Mouse (Mus musculus): Measurements from ENCODE around the gene Fut8. TPM values are rescaled to one million over a fixed set of nuclear protein-coding genes. Genes with fewer than 3 reads are reported as not detected.
"Not testable (repeated sequence)": the region's sequence is repeated elsewhere in the genome, so short reads cannot be mapped to it uniquely, and the experiment has no call there.

Gene Fut8
- polyA plus RNA-seq, 1 experiment from 2014 or later: 28.7 TPM

- 78% methylated on average over 2 of the region's 2 CpGs for WGBS
- H3K4me2 ChIP-seq (ENCODE audit: low read length); H3K9ac ChIP-seq (ENCODE audit: low read length); H3K36me3 ChIP-seq (ENCODE audit: control insufficient read depth, insufficient read depth, low read length); H3K4me1 ChIP-seq (ENCODE audit: control insufficient read depth, insufficient read depth, low read length); ATAC-seq; H3K4me3 ChIP-seq (ENCODE audit: low read depth, low read length); DNase-seq (ENCODE audit: low spot score); H3K27ac ChIP-seq (ENCODE audit: low read depth, low read length); H3K27me3 ChIP-seq (replicated peaks; ENCODE audit: control insufficient read depth, insufficient read depth, low read length); H3K9me3 ChIP-seq (replicated peaks; ENCODE audit: control insufficient read depth, low read length): not testable (repeated sequence)
These were observed 53.9 kb downstream of the Fut8 start for GRCm38 (mm10) chr12:77291864-77292263.

- Histone ChIP-seq H3K27me3 (replicated peaks; ENCODE audit: control insufficient read depth, insufficient read depth, low read length) (no peaks in the 10 kb centered on the region), H3K9ac (ENCODE audit: low read length) (no peak overlapping the region), H3K36me3 (ENCODE audit: control insufficient read depth, insufficient read depth, low read length) (no peaks in the 10 kb centered on the region), H3K9me3 (replicated peaks; ENCODE audit: control insufficient read depth, low read length) (no peaks in the 10 kb centered on the region), H3K4me1 (ENCODE audit: control insufficient read depth, insufficient read depth, low read length) (peaks cover 2% of the 10 kb centered on the region; the same call in 1 of the 2 replicates), H3K4me3 (ENCODE audit: low read depth, low read length) (no peak overlapping the region), H3K27ac (ENCODE audit: low read depth, low read length) (no peak overlapping the region), H3K4me2 (ENCODE audit: low read length) (no peak overlapping the region)
- ATAC-seq: no peak
- DNase-seq (ENCODE audit: low spot score): no peak
- 78% methylated on average over 4 of the region's 4 CpGs for WGBS
These were observed 54.7 kb downstream of the Fut8 start for GRCm38 (mm10) chr12:77292375-77293258.

DNA sequence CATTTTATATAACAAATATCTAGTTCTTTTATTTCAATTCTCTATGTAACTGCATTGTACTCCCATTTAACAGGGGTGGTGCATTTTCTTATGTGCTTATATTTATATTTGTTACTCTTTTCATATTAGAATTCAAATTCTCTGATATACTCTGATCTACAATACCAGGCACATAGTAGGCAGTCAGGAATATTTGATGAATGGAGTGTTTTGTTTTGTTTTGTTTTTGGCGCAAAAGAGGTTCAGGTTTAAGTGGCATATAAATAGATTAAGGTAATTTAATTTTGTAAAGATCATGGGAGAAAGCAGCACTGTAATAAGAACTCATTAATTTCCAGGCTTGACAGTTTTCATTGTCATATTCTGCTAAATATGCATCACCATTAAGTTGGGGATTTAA, 58.2 kb downstream of the Fut8 start:
- no peaks in the 10 kb centered on the region for H3K9me3 ChIP-seq (replicated peaks; ENCODE audit: control insufficient read depth, low read length)
- H3K27me3 ChIP-seq (replicated peaks; ENCODE audit: control insufficient read depth, insufficient read depth, low read length): no peaks in the 10 kb centered on the region
- no peak for ATAC-seq
- 74% methylated on average over 1 of the region's 1 CpGs for WGBS
- H3K4me2 ChIP-seq (ENCODE audit: low read length): no peak overlapping the region
- no peak overlapping the region for H3K27ac ChIP-seq (ENCODE audit: low read depth, low read length)
- no peak for DNase-seq (ENCODE audit: low spot score)
- H3K9ac ChIP-seq (ENCODE audit: low read length): no peak overlapping the region
- H3K4me3 ChIP-seq (ENCODE audit: low read depth, low read length): no peak overlapping the region
- H3K4me1 ChIP-seq (ENCODE audit: control insufficient read depth, insufficient read depth, low read length): no peaks in the 10 kb centered on the region
- H3K36me3 ChIP-seq (ENCODE audit: control insufficient read depth, insufficient read depth, low read length): no peaks in the 10 kb centered on the region

DNA sequence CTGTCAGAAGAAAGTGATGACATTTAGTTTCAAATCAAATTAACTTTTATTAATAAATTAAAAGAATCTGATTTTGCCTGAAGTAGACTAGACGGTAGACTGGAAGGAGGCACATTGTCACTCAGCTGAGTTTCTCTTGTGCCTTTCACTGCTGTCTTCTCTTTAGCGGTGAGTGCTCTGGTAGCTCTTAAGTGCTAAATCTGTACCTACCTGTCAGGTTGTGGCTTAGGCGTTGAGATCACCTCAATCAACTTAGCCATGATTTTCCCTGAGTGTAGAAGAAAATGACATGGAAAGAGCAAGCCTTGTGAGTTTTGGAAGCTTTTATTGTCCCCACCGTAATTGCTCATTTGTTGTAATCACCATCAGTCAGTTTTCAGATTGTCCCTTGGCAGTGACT, 59.2 kb downstream of the Fut8 start:
- no peak for DNase-seq (ENCODE audit: low spot score)

DNA sequence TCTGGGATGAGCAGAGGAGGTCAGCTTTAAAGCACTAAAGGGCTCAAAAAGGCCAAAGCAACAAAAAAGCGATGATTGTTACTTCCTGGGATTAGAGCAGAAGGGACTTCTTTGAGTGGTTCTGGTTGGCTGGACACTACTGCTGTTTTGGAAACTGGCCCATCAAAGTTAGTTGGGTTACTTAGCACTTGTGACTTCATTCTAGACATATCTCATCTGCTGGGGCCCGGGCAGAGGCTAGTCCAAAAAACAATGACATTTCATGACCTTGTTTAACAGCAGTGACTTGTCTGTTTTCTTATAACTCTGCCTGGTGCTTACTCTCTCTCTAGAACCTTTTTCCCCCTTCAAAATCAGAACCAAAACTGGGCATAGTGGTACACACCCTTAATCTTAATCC, 59.9 kb downstream of the Fut8 start:
- Histone ChIP-seq H3K27ac (ENCODE audit: low read depth, low read length) (no peak overlapping the region), H3K4me1 (ENCODE audit: control insufficient read depth, insufficient read depth, low read length) (no peaks in the 10 kb centered on the region), H3K36me3 (ENCODE audit: control insufficient read depth, insufficient read depth, low read length) (no peaks in the 10 kb centered on the region), H3K4me3 (ENCODE audit: low read depth, low read length) (no peak overlapping the region), H3K4me2 (ENCODE audit: low read length) (no peak overlapping the region), H3K9me3 (replicated peaks; ENCODE audit: control insufficient read depth, low read length) (no peaks in the 10 kb centered on the region), H3K27me3 (replicated peaks; ENCODE audit: control insufficient read depth, insufficient read depth, low read length) (no peaks in the 10 kb centered on the region), H3K9ac (ENCODE audit: low read length) (no peak overlapping the region)
- DNase-seq (ENCODE audit: low spot score): no peak
- no peak for ATAC-seq
- WGBS: 92% methylated on average over 2 of the region's 2 CpGs

More for the DNA sequence above, 59.2 kb downstream of the Fut8 start:
- no peak overlapping the region for H3K27ac ChIP-seq (ENCODE audit: low read depth, low read length)
- H3K9ac ChIP-seq (ENCODE audit: low read length): no peak overlapping the region
- H3K4me2 ChIP-seq (ENCODE audit: low read length): no peak overlapping the region
- no peak for ATAC-seq
- H3K9me3 ChIP-seq (replicated peaks; ENCODE audit: control insufficient read depth, low read length): no peaks in the 10 kb centered on the region
- H3K36me3 ChIP-seq (ENCODE audit: control insufficient read depth, insufficient read depth, low read length): no peaks in the 10 kb centered on the region
- H3K4me1 ChIP-seq (ENCODE audit: control insufficient read depth, insufficient read depth, low read length): no peaks in the 10 kb centered on the region
- H3K27me3 ChIP-seq (replicated peaks; ENCODE audit: control insufficient read depth, insufficient read depth, low read length): no peaks in the 10 kb centered on the region
- no peak overlapping the region for H3K4me3 ChIP-seq (ENCODE audit: low read depth, low read length)
- 85% methylated on average over 4 of the region's 4 CpGs for WGBS

DNA sequence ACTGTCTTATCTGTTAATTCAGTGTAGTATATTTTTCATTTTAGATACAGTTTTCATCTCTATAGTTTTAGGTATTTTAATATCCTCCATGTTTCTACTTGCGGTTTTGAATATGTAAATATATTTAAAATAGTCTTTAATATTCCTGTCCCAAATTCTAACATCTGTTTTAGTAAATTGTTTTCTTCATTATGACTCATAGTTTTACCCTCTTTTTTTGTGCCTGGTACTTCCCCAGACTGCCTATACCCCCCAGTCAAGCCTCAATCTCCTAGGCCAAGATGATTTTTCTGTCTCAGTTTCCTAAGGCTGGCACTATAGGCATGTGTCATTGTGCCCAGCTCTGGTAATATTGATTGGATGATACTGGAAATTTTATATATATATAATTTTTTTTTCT, 64.1 kb downstream of the Fut8 start:
- DNase-seq (ENCODE audit: low spot score) (no peak), ATAC-seq (no peak)
- H3K4me2 ChIP-seq (ENCODE audit: low read length): no peak overlapping the region
- no peak overlapping the region for H3K4me3 ChIP-seq (ENCODE audit: low read depth, low read length)
- no peaks in the 10 kb centered on the region for H3K9me3 ChIP-seq (replicated peaks; ENCODE audit: control insufficient read depth, low read length)
- H3K27ac ChIP-seq (ENCODE audit: low read depth, low read length): no peak overlapping the region
- H3K36me3 ChIP-seq (ENCODE audit: control insufficient read depth, insufficient read depth, low read length): no peaks in the 10 kb centered on the region
- 89% methylated on average over 1 of the region's 1 CpGs for WGBS
- no peak overlapping the region for H3K9ac ChIP-seq (ENCODE audit: low read length)
- no peaks in the 10 kb centered on the region for H3K27me3 ChIP-seq (replicated peaks; ENCODE audit: control insufficient read depth, insufficient read depth, low read length)
- H3K4me1 ChIP-seq (ENCODE audit: control insufficient read depth, insufficient read depth, low read length): no peaks in the 10 kb centered on the region

GRCm38 (mm10) chr12:77303367-77303766, 65.4 kb downstream of the Fut8 start:
- Histone ChIP-seq H3K9ac (ENCODE audit: low read length) (no peak overlapping the region), H3K36me3 (ENCODE audit: control insufficient read depth, insufficient read depth, low read length) (no peaks in the 10 kb centered on the region), H3K27me3 (replicated peaks; ENCODE audit: control insufficient read depth, insufficient read depth, low read length) (no peaks in the 10 kb centered on the region), H3K4me2 (ENCODE audit: low read length) (no peak overlapping the region), H3K9me3 (replicated peaks; ENCODE audit: control insufficient read depth, low read length) (no peaks in the 10 kb centered on the region), H3K4me3 (ENCODE audit: low read depth, low read length) (no peak overlapping the region), H3K27ac (ENCODE audit: low read depth, low read length) (no peak overlapping the region), H3K4me1 (ENCODE audit: control insufficient read depth, insufficient read depth, low read length) (no peaks in the 10 kb centered on the region)
- DNase-seq (ENCODE audit: low spot score): no peak
- no peak for ATAC-seq

- Histone ChIP-seq H3K36me3 (ENCODE audit: control insufficient read depth, insufficient read depth, low read length) (no peaks in the 10 kb centered on the region), H3K27ac (ENCODE audit: low read depth, low read length) (no peak overlapping the region), H3K4me1 (ENCODE audit: control insufficient read depth, insufficient read depth, low read length) (no peaks in the 10 kb centered on the region), H3K4me3 (ENCODE audit: low read depth, low read length) (no peak overlapping the region), H3K27me3 (replicated peaks; ENCODE audit: control insufficient read depth, insufficient read depth, low read length) (no peaks in the 10 kb centered on the region), H3K9ac (ENCODE audit: low read length) (no peak overlapping the region), H3K9me3 (replicated peaks; ENCODE audit: control insufficient read depth, low read length) (no peaks in the 10 kb centered on the region), H3K4me2 (ENCODE audit: low read length) (no peak overlapping the region)
- 84% methylated on average over 3 of the region's 3 CpGs for WGBS
- ATAC-seq: no peak
- DNase-seq (ENCODE audit: low spot score): no peak
These were observed 67.6 kb downstream of the Fut8 start for GRCm38 (mm10) chr12:77305502-77305901.

DNA sequence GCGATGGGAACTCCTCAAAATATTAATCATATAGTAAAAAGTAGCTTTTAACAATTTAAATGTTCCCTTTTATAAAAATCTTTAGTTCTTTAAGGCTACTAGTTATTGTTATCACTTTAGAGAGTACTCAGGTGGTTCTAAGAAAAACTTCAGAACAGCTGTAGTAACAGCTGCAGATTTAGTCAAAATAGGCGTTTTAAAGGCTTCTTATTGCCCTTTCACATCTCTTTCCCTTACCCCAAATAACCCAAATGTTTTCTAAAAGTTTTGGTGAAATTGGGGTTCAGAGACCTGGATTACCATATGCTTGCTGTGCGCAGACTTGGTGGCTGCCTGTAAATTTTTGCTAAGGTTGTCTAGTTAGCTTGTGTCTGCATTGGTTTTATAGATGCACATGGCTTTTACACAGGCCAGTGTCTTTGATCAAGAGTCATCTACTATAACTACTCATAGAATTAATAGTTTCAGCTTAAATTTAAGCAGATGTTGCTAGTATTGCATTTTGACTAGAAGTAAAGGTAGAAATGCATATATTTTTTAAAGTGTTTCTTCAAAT, 68.9 kb downstream of the Fut8 start:
- H3K4me2 ChIP-seq (ENCODE audit: low read length): no peak overlapping the region
- no peak overlapping the region for H3K4me3 ChIP-seq (ENCODE audit: low read depth, low read length)
- H3K9me3 ChIP-seq (replicated peaks; ENCODE audit: control insufficient read depth, low read length): no peaks in the 10 kb centered on the region
- WGBS: 86% methylated on average over 3 of the region's 3 CpGs
- ATAC-seq (no peak), DNase-seq (ENCODE audit: low spot score) (no peak)
- no peak overlapping the region for H3K27ac ChIP-seq (ENCODE audit: low read depth, low read length)
- no peaks in the 10 kb centered on the region for H3K4me1 ChIP-seq (ENCODE audit: control insufficient read depth, insufficient read depth, low read length)
- H3K36me3 ChIP-seq (ENCODE audit: control insufficient read depth, insufficient read depth, low read length): no peaks in the 10 kb centered on the region
- no peak overlapping the region for H3K9ac ChIP-seq (ENCODE audit: low read length)
- no peaks in the 10 kb centered on the region for H3K27me3 ChIP-seq (replicated peaks; ENCODE audit: control insufficient read depth, insufficient read depth, low read length)

Measured in forebrain, embryonic 14.5 days (tissue).